Mouse (Mus musculus): ENCODE results near the gene Abcb11.

The Abcb11 gene

GRCm38 (mm10) chr2:69264069-69264618, 78.3 kb downstream of the Abcb11 start:
- no peak for DNase-seq (ENCODE audit: low read depth, low spot score)

DNA sequence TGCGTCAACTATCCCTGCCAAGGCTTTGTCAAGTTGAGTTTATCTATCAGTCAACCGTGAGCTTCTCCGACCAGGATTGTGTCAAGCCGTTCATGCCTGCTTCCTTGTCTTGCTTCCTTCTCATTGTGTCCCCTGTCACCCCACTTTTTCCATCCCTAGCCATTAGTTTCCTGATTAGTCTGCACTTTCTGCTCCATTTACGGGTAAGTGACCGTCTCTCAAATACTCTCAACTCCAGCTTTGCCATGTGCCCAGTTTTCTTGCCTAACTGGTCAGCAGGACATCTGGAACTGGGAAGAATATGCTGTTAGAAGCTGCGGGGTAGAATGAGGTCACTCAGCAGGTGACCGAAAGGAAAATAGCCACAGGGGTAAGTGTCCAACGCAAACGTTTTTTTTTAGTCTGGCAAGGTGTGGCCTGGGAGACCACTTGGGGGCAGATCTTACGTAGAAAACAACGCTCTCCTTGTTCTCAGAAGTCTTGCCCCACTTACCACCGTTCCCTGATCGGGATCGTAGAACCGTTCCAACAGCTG, 94.1 kb downstream of the Abcb11 start:
- no peak for DNase-seq (ENCODE audit: low read depth, low spot score)

GRCm38 (mm10) chr2:69247081-69247480, 95.3 kb downstream of the Abcb11 start:
- no peak for DNase-seq (ENCODE audit: low read depth, low spot score)

- no peak for DNase-seq (ENCODE audit: low read depth, low spot score)
Observed at GRCm38 (mm10) chr2:69244924-69245323, 97.5 kb downstream of the Abcb11 start.

DNA sequence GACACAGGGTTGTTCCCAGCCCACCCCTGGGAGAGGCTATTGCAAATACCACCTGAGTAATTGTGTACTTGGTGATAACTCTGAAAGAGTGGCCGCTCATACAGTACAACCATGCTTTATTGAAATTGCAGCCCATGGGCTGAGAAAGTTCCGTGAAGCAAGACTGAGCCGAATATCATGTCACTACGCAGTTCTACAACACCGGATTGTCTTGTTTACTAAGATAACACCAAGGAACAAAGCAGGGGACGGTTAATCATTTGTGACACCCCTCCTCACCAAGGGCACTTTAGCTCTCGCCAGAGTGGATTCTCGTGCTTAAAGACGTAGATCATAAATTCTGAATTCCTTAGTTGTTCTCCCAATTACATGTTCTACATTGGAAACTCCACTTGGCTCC, 103.1 kb downstream of the Abcb11 start:
- no peak for DNase-seq (ENCODE audit: low read depth, low spot score)

- no peak for DNase-seq (ENCODE audit: low read depth, low spot score)
Observed at GRCm38 (mm10) chr2:69234976-69235678, 107.3 kb downstream of the Abcb11 start.

DNA sequence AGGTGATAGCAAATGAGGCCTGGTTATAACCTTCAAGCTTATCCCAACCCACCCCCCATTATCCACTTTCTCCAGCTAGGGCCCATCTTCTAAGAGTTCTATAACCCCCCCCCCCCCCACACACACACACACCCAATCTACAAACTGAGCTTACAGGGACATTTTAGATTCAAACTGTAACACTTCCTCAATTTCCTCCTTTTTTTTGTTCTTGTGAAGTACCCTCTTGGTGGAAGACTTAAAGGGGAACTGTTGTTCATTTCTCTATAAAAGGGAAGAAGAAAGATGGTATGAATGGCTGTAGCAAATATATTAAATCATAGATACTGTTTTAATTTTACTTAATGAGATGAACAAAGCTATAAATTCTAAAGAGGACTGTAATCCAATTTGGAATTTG, 110.3 kb downstream of the Abcb11 start:
- no peak for DNase-seq (ENCODE audit: low read depth, low spot score)

DNA sequence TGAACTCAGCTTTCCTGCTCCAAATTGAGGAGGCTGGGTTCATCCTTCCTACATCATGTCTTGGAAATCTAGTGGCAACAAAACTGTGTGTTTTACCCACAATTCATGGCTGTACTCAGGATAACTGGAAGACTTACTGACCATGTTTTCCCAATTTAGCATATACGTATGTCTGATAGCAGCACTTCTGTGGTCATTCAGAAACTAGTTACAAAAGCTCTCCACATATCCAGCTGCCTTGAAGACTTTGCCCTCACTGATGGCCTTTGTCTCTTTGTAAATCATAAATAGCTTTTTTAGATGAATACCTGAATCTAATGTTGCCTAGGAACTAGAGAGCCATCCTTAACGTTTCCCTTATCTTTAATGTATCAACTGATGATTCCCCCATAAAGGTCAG, 112.3 kb downstream of the Abcb11 start:
- DNase-seq (ENCODE audit: low read depth, low spot score) = no peak

- DNase-seq (ENCODE audit: low read depth, low spot score) = no peak
Observed at GRCm38 (mm10) chr2:69228635-69229034, 113.8 kb downstream of the Abcb11 start.

DNA sequence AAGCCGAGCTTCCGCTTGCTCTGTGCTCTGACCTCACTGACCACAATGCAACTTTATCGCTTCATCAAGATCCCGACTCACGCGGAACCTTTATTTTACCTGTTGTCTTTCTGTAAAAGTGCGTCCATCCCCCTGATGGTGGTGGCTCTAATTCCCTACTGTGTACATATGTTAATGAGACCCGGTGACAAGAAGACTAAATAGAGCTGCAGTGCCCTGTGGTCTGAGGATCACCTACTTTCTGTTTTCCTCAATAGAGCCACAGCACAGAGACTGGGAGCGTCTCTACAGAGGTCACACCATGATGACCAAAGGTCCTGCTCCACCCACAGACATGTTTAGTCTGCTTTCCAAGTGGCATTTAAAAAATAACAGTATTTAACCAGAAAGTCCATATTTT, 115.5 kb downstream of the Abcb11 start:
- no peak for DNase-seq (ENCODE audit: low read depth, low spot score)

- no peak for DNase-seq (ENCODE audit: low read depth, low spot score)
Observed at GRCm38 (mm10) chr2:69224724-69225123, 117.7 kb downstream of the Abcb11 start.

GRCm38 (mm10) chr2:69222815-69223214, 119.6 kb downstream of the Abcb11 start:
- no peak for DNase-seq (ENCODE audit: low read depth, low spot score)

- DNase-seq (ENCODE audit: low read depth, low spot score) = peak; percentile 68
Observed at GRCm38 (mm10) chr2:69221868-69222416, 120.5 kb downstream of the Abcb11 start.

GRCm38 (mm10) chr2:69215242-69215641, 127.2 kb downstream of the Abcb11 start:
- DNase-seq (ENCODE audit: low read depth, low spot score) = no peak

DNA sequence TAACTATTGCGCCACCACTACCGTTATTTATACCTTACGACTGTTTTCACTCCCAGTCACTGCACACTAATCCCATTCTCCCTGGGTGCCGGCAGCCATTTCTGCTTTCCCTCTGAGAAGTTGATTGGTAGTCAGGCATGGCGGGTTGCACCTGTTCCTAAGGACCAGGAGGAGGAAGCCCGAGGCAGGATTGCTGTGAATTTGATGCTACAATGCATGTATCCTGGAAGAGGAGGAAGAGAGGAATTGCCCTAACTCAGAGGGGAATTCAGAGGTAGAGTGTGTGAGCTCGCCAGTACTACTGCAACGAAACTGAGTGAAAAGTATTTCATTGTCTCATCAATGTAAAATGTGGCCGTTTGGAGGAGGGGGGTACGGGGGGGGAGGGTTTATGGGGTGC, 129.8 kb downstream of the Abcb11 start:
- peak; percentile 30 for DNase-seq (ENCODE audit: low read depth, low spot score)

GRCm38 (mm10) chr2:69210773-69211172, 131.6 kb downstream of the Abcb11 start, which contains the start of gene G6pc2:
TSS of gene G6pc2 (plus strand) at chr2:69211073.
- DNase-seq (ENCODE audit: low read depth, low spot score) = no peak

GRCm38 (mm10) chr2:69209684-69210083, 132.7 kb downstream of the Abcb11 start:
- peak; percentile 71 for DNase-seq (ENCODE audit: low read depth, low spot score)

- peak; percentile 20 for DNase-seq (ENCODE audit: low read depth, low spot score)
Observed at GRCm38 (mm10) chr2:69206523-69206922, 135.9 kb downstream of the Abcb11 start.

DNA sequence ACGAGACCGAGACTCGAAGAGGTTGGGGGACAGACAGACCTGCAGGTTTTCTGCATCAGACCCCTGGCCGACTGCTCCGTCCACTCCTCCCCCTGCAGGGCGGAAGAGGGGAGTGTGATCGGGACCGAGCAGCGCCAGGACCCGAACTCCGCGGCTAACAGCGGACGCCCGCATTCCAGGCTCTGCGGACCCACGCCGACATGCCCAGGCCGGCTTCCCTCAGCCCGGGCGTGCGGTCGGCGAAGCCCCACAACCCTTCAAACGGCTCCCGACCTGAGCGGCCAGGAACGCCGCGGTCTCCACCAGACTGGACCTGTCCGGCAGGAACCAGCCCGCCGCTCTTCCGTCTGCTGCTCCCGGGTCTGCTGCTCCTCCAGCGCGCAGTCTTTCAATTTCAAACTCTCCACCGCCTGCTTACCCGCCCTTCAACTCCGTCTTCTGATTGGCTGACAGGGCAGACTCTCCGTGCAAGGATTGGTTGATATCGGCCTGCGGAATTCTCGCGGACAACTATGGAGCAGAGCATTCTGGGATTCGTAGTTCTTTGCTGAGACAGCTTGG, 136.5 kb downstream of the Abcb11 start, which contains the start of gene Spc25:
Gene Spc25, minus strand, starts transcription at position 404 of the 561 bp plus-strand sequence.
- DNase-seq (ENCODE audit: low read depth, low spot score) = peak; percentile 98

GRCm38 (mm10) chr2:69205185-69205584, 137.2 kb downstream of the Abcb11 start:
- DNase-seq (ENCODE audit: low read depth, low spot score) = no peak

GRCm38 (mm10) chr2:69193555-69193954, 148.9 kb downstream of the Abcb11 start:
- peak; percentile 16 for DNase-seq (ENCODE audit: low read depth, low spot score)

GRCm38 (mm10) chr2:69191059-69191458, 151.4 kb downstream of the Abcb11 start:
- DNase-seq (ENCODE audit: low read depth, low spot score) = no peak
